Mouse (Mus musculus): ENCODE measurements around the gene Nubpl. TPM values are rescaled to one million over a fixed set of nuclear protein-coding genes. Genes with fewer than 3 reads are reported as not detected.
"Not testable (repeated sequence)": the region's sequence is repeated elsewhere in the genome, so short reads cannot be mapped to it uniquely, and the experiment has no call there.

Gene Nubpl
- total RNA-seq, 2 experiments from 2014 or later: 5.1 to 6.4 TPM

DNA sequence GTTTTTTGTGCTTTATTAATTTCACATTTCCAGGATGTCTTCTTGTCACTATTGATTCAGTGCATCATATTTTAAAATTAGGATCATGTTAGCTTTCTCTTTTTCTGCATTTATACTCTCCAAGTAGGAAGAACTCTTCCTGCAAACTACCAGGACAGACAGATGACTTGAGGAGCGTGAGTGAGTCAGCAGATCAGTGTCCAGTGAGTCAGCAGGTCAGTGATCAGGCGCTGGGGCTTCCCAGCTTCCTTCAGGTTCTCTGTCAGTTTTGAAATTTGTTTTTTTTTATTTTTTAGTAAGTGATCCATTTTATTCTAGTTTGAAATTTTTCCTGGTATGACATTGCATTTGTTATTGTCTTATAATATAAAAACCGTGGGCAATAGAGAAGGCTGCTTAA lies 131.2 kb downstream of the Nubpl start:
- no peak for DNase-seq (ENCODE audit: low spot score in 2 of 2)
- intact Hi-C loops (cut with DNase I): no loop called here

DNA sequence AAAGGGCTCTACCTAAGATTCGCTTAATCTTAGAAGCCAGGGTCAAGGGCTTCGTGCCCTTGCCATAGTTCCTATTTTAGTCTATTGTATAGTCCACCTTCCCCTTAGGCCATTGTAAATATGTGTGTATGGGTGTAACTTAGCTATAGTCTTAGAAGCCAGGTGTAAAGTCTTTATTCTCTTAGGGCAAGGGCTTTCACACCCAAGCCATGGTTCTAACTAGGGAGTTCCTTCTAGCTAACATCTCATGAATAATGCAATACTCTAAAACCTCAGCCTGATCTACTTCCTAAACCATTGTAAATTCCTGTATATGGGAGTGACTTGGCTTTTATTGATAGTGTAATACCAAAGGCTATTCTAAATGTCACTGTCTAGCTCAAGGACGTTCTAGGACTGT lies 134.4 kb downstream of the Nubpl start:
- intact Hi-C loops (cut with DNase I): not testable (repeated sequence)

DNA sequence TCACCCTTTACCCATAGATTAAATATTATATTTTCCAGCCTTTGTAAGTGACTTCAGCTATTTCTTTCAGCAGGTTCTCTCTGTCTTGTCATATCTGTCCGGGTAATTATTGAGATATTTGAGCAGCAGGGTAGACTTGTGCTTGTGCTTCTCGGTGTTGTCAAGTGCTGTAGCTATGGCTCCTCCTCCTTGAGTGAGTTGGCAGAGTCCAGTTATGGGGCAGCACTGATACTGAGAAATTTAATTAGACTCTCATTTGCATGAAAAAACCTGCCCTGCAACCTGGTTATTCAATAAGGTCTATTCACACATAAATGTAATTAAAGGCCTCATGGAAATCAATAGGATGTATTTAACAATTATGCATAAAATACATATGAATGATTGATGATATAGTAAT lies 145.2 kb downstream of the Nubpl start:
- DNase-seq (ENCODE audit: low spot score in 2 of 2): no peak
- intact Hi-C loops (cut with DNase I): no loop called here

More for the DNA sequence above, 134.4 kb downstream of the Nubpl start:
- DNase-seq (ENCODE audit: low spot score in 2 of 2): not testable (repeated sequence)

- intact Hi-C loops (cut with DNase I): no loop called here
- DNase-seq (ENCODE audit: low spot score in 2 of 2): no peak
Observed at GRCm38 (mm10) chr12:52247438-52247837, 149.9 kb downstream of the Nubpl start.

DNA sequence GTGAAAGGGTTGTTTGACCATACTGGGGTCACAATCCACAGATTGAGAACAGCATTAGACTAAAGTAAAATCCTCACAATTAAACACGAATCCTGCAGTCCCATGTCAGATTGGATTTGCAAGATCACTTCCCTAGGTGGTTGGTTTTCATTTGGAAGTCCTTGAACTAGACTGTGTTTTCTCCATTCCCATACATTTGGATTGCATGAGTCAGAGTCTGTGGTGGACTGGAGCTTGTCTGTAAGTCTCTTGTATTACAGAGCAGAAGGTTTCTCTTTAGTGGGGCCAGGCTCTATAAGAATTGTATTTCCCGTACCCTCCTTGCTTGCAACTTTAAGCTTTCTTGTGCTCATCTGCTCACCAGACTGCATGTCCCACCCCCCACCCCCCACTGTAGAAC lies 151.0 kb downstream of the Nubpl start:
- DNase-seq (ENCODE audit: low spot score in 2 of 2): no peak
- intact Hi-C loops (cut with DNase I): no loop called here

- DNase-seq (ENCODE audit: low spot score in 2 of 2): no peak
- intact Hi-C loops (cut with DNase I): no loop called here
Observed at GRCm38 (mm10) chr12:52254089-52254488, 156.6 kb downstream of the Nubpl start.

DNA sequence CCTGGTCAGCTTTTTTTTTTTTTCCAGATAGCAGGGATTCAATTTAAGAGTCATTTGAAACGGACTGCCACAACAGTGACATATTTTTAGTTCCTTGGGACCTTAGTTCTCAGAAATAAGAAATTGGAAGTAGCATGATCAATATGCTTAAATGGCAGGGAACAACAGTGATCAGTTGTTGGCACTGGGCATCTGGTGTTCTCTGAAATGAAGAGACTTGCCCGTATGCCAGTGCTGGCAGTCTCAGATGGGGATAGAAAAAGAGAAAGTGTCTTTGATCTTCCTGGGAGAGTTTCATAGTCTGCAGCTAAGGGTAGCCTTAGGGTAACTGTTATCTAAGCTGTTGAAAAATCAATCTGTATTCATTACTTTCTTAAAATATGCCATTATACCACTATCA lies 170.6 kb downstream of the Nubpl start:
- intact Hi-C loops (cut with DNase I): no loop called here
- no peak for DNase-seq (ENCODE audit: low spot score in 2 of 2)

DNA sequence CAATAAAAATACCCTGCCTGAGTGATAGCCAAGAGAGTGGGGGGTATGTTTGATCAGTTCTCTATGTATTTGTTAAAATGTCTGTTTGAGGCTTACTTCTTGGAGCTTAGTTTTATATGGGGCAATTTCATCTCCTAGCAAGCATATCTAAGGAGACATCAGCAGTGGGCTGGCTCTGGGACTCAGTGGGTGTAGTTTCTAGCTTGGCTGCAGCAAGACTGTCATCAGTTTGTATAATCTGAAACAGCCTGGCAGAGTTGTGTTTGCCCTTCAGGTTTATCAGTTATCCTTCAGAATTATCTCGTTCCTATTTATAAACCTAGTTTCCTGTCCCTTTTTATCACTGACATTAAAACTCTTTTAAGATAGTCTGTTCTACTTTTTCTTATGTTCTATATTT lies 175.3 kb downstream of the Nubpl start:
- intact Hi-C loops (cut with DNase I): no loop called here
- peak in 1 of 2 experiments; percentile 65 for DNase-seq (ENCODE audit: low spot score in 2 of 2)

GRCm38 (mm10) chr12:52276320-52276719 lies 178.8 kb downstream of the Nubpl start:
- DNase-seq (ENCODE audit: low spot score in 2 of 2): no peak
- intact Hi-C loops (cut with DNase I): no loop called here

GRCm38 (mm10) chr12:52281232-52281631 lies 183.7 kb downstream of the Nubpl start:
- no peak for DNase-seq (ENCODE audit: low spot score in 2 of 2)
- intact Hi-C loops (cut with DNase I): no loop called here

GRCm38 (mm10) chr12:52284471-52284870 lies 186.9 kb downstream of the Nubpl start:
- DNase-seq (ENCODE audit: low spot score in 2 of 2): no peak

GRCm38 (mm10) chr12:52286802-52287201 lies 189.3 kb downstream of the Nubpl start:
- no peak for DNase-seq (ENCODE audit: low spot score in 2 of 2)
- intact Hi-C loops (cut with DNase I): no loop called here

More at GRCm38 (mm10) chr12:52284471-52284870, 186.9 kb downstream of the Nubpl start:
- intact Hi-C loops (cut with DNase I): no loop called here

GRCm38 (mm10) chr12:52288537-52288936 lies 191.0 kb downstream of the Nubpl start:
- intact Hi-C loops (cut with DNase I): no loop called here
- DNase-seq (ENCODE audit: low spot score in 2 of 2): no peak

- DNase-seq (ENCODE audit: low spot score in 2 of 2): peak in 1 of 2 experiments; percentile 57
- intact Hi-C loops (cut with DNase I): no loop called here
Observed at GRCm38 (mm10) chr12:52288941-52289567, 191.5 kb downstream of the Nubpl start.

DNA sequence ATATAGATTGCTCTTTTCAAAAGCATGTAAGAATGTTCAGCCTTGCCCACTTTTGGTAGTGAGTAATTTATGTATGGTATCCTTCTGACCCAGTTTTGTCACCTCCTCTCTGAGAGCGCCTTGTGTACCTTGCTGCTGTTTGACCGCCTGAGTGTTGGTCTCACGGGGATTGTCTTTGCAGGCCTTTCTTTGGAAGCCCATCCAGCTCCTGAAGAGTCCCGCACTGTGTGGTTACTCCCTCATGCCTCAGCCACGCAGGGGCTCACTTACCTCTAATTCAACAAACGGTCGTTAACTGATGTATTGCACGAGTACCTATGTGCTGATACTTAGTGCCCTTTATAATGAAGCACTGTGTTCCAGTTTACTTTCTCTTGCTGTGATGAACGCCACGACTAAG lies 192.1 kb downstream of the Nubpl start:
- no peak for DNase-seq (ENCODE audit: low spot score in 2 of 2)
- intact Hi-C loops (cut with DNase I): no loop called here

DNA sequence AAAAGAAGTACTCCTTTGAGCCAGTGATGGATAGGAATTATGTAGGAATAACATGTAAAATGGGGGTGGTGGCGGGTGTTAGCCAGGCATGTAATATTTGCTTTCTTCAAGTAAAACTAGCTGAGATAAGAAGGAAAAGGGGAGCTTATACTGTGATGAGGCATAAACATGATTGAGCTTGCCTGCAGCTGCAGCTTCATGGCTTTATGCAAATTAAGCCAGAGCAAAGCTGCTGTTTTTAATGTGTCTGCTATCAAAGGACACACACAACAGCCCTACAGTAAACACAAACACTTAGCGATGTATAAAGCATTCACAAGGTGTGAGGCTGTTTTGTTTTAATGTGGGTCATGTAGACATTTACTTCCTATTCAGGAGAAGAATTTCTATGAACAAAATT lies 196.4 kb downstream of the Nubpl start:
- intact Hi-C loops (cut with DNase I): no loop called here
- no peak for DNase-seq (ENCODE audit: low spot score in 2 of 2)

- intact Hi-C loops (cut with DNase I): no loop called here
- DNase-seq (ENCODE audit: low spot score in 2 of 2): no peak
Observed at GRCm38 (mm10) chr12:52297988-52298387, 200.5 kb downstream of the Nubpl start.

DNA sequence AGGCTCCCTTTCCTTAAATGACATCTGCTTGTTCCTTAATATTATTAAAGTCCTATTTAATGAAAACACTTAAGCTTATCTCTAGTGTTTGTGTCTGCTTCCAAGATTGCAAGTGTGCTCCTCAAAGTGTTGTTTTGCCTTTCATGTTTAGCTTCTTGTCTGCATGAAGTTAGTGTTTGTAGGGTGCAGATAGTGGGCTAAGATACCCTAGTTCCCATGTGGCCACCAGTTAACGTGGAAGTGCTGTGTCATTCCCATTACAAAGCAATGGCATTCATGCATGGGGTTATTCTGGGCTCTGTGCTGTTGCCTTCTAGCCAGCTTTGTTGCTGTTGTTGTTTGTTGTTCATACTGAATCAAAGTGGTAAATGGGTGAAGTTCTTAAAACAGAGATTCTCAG lies 201.1 kb downstream of the Nubpl start:
- intact Hi-C loops (cut with DNase I): no loop called here
- no peak for DNase-seq (ENCODE audit: low spot score in 2 of 2)

GRCm38 (mm10) chr12:52302961-52303360 lies 205.4 kb downstream of the Nubpl start:
- peak in 1 of 2 experiments; percentile 25 for DNase-seq (ENCODE audit: low spot score in 2 of 2)
- intact Hi-C loops (cut with DNase I): no loop called here

- no peak for DNase-seq (ENCODE audit: low spot score in 2 of 2)
- intact Hi-C loops (cut with DNase I): no loop called here
Observed at GRCm38 (mm10) chr12:52306348-52306747, 208.8 kb downstream of the Nubpl start.

- no peak for DNase-seq (ENCODE audit: low spot score in 2 of 2)
- intact Hi-C loops (cut with DNase I): no loop called here
Observed at GRCm38 (mm10) chr12:52307331-52307982, 209.9 kb downstream of the Nubpl start.

All from left cerebral cortex, postnatal 25 days (tissue).